Mouse (Mus musculus) CD4-positive, CD25-positive, alpha-beta regulatory T cell, adult 2 months (primary cell): ENCODE data around the gene Dll3.
"Not testable (repeated sequence)": the region's sequence is repeated elsewhere in the genome, so short reads cannot be mapped to it uniquely, and the experiment has no call there.

Experiments used
- DNase-seq: peaks from one replicate; pipeline ENCODE4 v3.0.0-alpha.2; 2012; ENCODE audit warnings: low read depth, low spot score

The Dll3 gene

DNA sequence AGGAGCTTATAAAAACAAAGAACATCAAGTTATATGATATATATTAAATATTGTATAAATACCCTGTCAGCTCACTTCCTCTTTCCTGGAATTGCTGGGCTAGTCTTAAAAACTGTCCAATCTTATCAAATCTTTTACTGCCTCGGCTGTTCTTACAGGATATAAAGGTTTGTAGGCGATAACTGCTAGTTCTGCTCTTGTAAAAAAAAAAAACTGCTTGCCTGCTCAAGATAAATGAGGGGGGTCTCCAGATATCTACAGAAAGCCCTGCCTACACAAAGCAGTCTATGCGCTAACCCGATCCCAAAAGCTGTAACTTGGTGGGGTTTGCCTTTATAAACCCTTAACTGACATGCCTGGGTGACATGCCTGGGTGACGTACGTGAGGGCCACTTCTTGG, 47.4 kb downstream of the Dll3 start:
- no peak for DNase-seq

DNA sequence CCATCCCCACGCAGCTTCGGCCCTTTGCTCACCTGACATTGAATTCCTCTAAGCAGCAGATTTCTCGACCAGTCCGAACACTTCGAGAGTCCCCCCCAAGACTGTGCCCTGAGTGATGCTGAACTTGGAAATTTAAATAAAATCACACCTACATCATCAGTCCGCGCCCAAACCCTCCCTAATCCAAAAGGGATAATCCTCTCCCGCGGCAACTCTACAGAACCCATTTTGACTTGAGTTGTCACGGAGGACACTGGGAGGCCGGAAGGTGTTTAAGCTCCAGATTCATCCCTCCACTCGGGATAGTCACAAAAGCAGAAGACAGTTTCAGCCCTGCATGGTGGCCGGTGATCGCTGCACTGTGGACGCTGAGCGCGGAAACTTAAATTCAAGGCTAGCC, 50.1 kb downstream of the Dll3 start:
- no peak for DNase-seq

DNA sequence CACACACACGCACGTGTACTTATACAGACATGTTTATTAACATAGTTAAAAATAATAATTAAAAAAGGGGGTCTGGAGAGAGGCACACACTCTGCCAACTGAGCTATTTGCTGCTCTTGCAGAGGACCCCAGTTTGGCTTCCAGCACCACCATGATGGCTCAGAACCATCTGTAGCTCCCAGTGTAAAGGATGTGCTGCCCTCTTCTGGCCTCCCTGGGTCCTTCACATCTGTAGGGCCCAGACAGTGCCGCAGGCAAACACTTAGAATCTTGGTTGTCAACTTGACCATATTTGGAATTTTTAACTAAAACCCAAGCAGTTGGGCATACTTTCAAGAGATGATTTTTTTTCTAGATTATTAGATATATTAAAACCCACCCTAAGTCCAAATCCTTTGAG, 53.1 kb downstream of the Dll3 start:
- no peak for DNase-seq

DNA sequence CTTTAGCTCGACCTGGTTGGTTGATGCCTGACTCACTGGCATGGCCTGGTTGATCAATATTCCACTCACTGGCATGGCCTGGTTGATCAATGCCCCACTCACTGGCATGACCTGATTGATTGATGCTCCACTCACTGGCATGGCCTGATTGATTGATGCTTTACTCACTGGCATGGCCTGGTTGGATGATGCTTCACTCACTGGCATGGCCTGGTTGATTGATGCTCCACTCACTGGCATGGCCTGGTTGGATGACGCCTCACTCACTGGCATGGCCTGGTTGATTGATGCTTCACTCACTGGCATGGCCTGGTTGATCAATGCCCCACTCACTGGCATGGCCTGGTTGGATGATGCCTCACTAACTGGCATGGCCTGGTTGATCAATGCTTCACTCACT, 58.1 kb downstream of the Dll3 start:
- not testable (repeated sequence) for DNase-seq
